Mouse (Mus musculus) brain, embryonic 14.5 days (tissue): ENCODE measurements around the gene Mslnl. TPM values are rescaled to one million over a fixed set of nuclear protein-coding genes. Genes with fewer than 3 reads are reported as not detected.

Experiments used
- DNase-seq: peaks from one replicate; pipeline ENCODE4 v3.0.0-alpha.2; 2011; ENCODE audit warnings: low read depth
- CTCF ChIP-seq: fragments of 200-500 bp; IDR thresholded peaks from 2 replicates; pipeline ENCODE4 v1.5.1; 2012; ENCODE audit warnings: inconsistent platforms, mild to moderate bottlenecking, moderate library complexity, borderline replicate concordance; ENCODE audit not compliant: insufficient read depth, insufficient read length; ENCODE audit errors: extremely low read depth
- POLR2A ChIP-seq: fragments of 200-500 bp; IDR thresholded peaks from 2 replicates; pipeline ENCODE4 v1.6.1; 2012; ENCODE audit warnings: mild to moderate bottlenecking, inconsistent platforms, borderline replicate concordance; ENCODE audit not compliant: poor library complexity, insufficient read depth, insufficient read length, severe bottlenecking; ENCODE audit errors: extremely low read depth
- polyA plus RNA-seq: library from polyadenylated mRNA; depleted of rRNA; stranded (reverse); fragments of >200 nt; gene quantifications from 2 replicates; pipeline ENCODE4 v1.2.3, GENCODE M21; 2012

The Mslnl gene
- polyA plus RNA-seq, 1 experiment = not detected

DNA sequence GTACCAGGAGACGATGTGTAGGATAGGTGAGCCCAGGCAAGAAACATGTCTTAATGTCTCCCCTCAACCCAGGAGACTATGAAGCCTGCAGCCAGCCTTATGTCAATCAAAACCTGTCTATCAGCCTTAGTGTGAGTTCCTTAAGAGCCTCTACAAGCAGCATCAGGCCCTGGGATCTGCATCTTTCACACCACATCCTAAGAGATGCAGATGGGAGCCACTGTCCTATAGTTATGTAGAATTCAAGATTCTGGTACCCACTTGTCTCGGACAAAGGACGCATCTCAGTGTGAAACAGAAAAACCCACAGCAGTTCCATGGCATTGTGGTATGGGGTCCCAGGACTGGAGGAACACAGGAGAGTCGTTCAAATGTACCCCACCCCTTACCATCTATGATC, 19.2 kb downstream of the Mslnl start:
- no peak for DNase-seq

DNA sequence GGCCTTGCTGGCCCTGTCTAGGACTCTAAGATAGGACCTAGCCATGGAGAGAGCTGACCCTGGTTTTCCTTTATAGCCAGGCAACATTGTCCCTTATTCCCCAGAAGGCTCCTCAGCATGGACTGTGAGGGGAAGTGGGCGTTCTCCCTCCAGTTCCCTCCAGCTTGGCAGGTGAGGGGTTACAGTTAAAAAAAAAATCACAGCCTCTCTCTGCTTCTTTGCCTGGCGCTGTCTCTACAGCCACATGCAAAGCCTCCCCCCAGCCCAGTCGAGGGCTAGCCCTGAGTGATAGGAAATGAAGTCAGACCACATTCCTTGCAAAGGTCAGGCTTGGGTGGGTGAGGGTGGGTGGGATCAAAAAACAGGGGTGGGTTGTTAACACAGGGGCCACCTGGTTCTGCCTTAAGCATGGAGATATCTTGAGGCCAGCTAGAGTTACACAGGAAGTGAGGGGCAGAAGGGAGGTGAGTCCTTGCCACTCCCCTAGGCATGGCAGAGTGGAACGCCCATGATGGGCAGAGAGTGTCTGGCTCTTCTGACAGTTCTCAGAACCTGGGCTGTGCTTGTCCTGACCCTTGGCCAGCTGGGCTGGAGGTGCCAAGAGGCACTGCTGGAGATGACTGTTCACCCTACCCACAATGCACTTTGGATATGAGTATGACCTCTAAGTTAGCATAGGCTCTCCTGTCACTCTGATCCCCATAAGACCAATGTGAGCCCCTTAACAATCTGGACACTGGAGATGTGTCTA, 20.0 kb downstream of the Mslnl start:
- TF ChIP-seq POLR2A = no peak
- no peak for TF ChIP-seq CTCF
- DNase-seq = no peak

More for the DNA sequence above, 19.2 kb downstream of the Mslnl start:
- TF ChIP-seq POLR2A (no peak), CTCF (no peak)

- no peak for DNase-seq
- TF ChIP-seq CTCF = no peak
Measured at GRCm38 (mm10) chr17:25756378-25757242, 20.8 kb downstream of the Mslnl start.

GRCm38 (mm10) chr17:25757691-25758090, 21.8 kb downstream of the Mslnl start:
- TF ChIP-seq POLR2A = no peak
- TF ChIP-seq CTCF = no peak
- DNase-seq = no peak

DNA sequence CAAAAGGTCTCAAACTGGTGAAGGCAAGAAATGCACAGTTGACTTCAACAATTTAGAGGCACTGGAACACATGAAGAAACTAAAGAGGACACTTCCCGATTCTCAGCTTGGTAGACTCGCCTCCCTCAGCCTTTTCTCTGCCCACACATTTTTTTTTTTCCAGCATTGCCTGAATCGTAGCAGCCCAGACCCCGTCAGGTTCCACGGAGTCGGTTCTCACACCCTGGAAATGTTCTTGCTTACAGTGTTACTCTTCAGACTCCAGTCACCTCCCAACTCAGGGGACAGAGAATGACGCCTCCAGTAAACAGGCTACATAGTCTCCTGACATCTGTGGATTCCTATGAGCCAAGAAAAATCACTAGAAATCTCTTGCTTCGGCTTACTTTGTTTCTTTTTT, 24.3 kb downstream of the Mslnl start:
- DNase-seq = no peak
- TF ChIP-seq POLR2A (no peak), CTCF (no peak)

GRCm38 (mm10) chr17:25761561-25761970, 25.7 kb downstream of the Mslnl start:
- DNase-seq = no peak
- no peak for TF ChIP-seq POLR2A

DNA sequence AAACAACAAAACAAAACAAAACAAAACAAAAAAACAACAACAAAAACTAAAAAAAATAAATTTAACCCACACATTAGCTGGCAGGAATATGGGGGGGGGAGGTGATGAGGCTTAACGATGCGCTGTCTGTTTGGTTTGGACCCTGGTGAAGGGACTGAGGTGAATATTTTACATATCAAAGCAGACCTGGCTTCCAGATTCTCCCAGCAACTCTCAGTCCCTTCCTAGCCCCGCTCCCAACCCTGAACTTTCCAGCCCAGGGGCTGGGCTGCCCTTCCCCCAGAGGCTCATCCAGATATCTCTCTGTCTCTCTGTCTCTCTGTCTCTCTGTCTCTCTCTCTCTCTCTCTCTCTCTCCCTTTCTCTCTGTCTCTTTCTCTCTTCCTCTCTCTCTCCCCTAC, 26.7 kb downstream of the Mslnl start:
- no peak for TF ChIP-seq CTCF
- no peak for TF ChIP-seq POLR2A
- no peak for DNase-seq

- TF ChIP-seq POLR2A (no peak), CTCF (no peak)
- peak; percentile 87 for DNase-seq
Measured at GRCm38 (mm10) chr17:25765886-25766285, 30.0 kb downstream of the Mslnl start.

DNA sequence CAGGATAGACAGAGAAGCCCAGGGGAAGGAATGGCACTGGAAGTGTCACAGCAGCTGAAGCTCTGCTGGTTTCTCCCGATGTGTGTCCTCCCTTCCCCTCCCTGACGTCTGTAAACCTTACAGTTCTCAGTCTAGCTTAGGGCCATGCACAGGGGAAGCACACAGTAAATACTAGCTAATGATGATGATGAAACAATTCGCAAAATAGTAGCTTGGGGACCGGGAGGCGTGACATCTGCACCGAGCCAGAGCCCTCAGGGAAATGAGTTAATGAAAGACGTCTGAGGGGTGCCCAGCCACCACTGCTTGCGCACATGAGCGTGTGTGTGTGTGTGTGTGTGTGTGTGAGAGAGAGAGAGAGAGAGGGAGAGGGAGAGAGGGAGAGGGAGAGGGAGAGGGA, 33.5 kb downstream of the Mslnl start:
- DNase-seq = no peak
- TF ChIP-seq POLR2A (no peak), CTCF (no peak)

- peak; percentile 96 for TF ChIP-seq CTCF
- TF ChIP-seq POLR2A = peak; percentile 65; the same call in 1 of the 2 replicates
- DNase-seq = peak; percentile 99
Measured at GRCm38 (mm10) chr17:25773549-25774120, 37.8 kb downstream of the Mslnl start, which contains the start of gene Narfl. TSS of gene Narfl (plus strand) at chr17:25773776.

GRCm38 (mm10) chr17:25775318-25776062, 39.6 kb downstream of the Mslnl start:
- no peak for DNase-seq
- no peak for TF ChIP-seq CTCF
- no peak for TF ChIP-seq POLR2A
